Mouse (Mus musculus): Measurements from ENCODE around the gene Pdcd2l. TPM values are rescaled to one million over a fixed set of nuclear protein-coding genes. Genes with fewer than 3 reads are reported as not detected.

Gene Pdcd2l
- polyA plus RNA-seq, 1 experiment from 2014 or later, result 26.6 TPM

GRCm38 (mm10) chr7:34172251-34172650 lies 24.2 kb downstream of the Pdcd2l start:
- in situ Hi-C loops (cut with MboI; ENCODE audit: low pct_unique_long_range_greater_than_20kb), result no loop called here
- TF ChIP-seq CTCF (IDR thresholded peaks at IDR 0.05), result no peak
- POLR2A ChIA-PET, result no interaction called here
- H3K27me3 ChIP-seq, result peaks cover 14% of the 10 kb centered on the region
- DNase-seq (ENCODE audit: low read depth, low spot score) (no peak), ATAC-seq (no peak)
- CTCF ChIA-PET, result no interaction called here

- POLR2A ChIA-PET, result no interaction called here
Measured at GRCm38 (mm10) chr7:34169454-34169853, 27.0 kb downstream of the Pdcd2l start, which contains the start of gene Uba2. TSS of gene Uba2 (minus strand) at chr7:34169599.

GRCm38 (mm10) chr7:34168470-34169251 lies 27.8 kb downstream of the Pdcd2l start:
- CTCF ChIA-PET, result no interaction called here

More at GRCm38 (mm10) chr7:34169454-34169853, 27.0 kb downstream of the Pdcd2l start, which contains the start of gene Uba2:
- in situ Hi-C loops (cut with MboI; ENCODE audit: low pct_unique_long_range_greater_than_20kb), result no loop called here
- CTCF ChIA-PET, result no interaction called here
- DNase-seq (ENCODE audit: low read depth, low spot score) (no peak), ATAC-seq (no peak)
- peaks cover 12% of the 10 kb centered on the region for H3K27me3 ChIP-seq
- no peak for TF ChIP-seq CTCF (IDR thresholded peaks at IDR 0.05)

DNA sequence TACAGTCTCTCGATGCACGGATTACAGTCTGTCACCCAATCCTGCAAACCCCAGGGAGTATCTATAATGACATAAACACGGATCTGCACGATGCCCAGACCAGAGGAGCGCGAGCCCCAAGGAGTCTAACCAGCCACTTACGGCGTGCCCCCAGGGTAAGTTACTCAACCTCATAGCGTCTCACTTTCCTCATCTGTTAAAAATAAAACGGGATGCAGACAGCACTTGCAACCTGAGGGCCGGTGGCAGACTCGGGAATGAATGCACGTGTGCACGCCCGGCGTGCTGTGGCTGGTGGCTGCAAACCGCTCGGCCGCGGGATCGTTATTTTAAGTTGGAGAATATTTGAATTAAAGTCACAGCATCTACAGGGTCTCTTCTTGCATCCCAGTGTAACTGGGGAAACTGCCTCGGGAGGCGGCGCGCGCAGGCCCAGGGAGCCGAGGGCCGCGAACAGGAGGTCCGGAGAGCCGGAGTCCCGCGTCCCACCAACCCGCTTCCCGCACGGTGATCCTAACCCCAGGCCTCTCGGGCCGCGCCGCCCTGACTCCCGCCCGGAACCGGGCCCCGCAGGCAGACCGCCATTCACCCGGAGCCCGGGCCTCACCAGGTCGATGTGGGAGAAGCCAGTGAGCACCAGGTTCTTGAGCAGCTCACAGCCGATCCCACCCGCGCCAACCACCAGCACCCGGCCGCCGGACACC lies 28.5 kb downstream of the Pdcd2l start:
- CTCF ChIA-PET, result no interaction called here

More at GRCm38 (mm10) chr7:34168470-34169251, 27.8 kb downstream of the Pdcd2l start:
- H3K27me3 ChIP-seq, result peaks cover 10% of the 10 kb centered on the region
- in situ Hi-C loops (cut with MboI; ENCODE audit: low pct_unique_long_range_greater_than_20kb), result no loop called here
- TF ChIP-seq CTCF (IDR thresholded peaks at IDR 0.05), result no peak
- POLR2A ChIA-PET, result no interaction called here
- peak; percentile 88 for ATAC-seq
- peak; percentile 41 for DNase-seq (ENCODE audit: low read depth, low spot score)

GRCm38 (mm10) chr7:34166850-34167249 lies 29.6 kb downstream of the Pdcd2l start:
- in situ Hi-C loops (cut with MboI; ENCODE audit: low pct_unique_long_range_greater_than_20kb), result no loop called here
- CTCF ChIA-PET, result no interaction called here
- POLR2A ChIA-PET, result interaction anchor here (0.7 kb wide), 1 partner anchor 15 kb away, joined by 3 read pairs; no protein-coding TSS in a partner anchor
- no peak for ATAC-seq
- no peak for DNase-seq (ENCODE audit: low read depth, low spot score)
- H3K27me3 ChIP-seq, result no peaks in the 10 kb centered on the region
- peak; percentile 76 for TF ChIP-seq CTCF (IDR thresholded peaks at IDR 0.05)

More for the DNA sequence above, 28.5 kb downstream of the Pdcd2l start:
- DNase-seq (ENCODE audit: low read depth, low spot score) (peak; percentile 27), ATAC-seq (peak; percentile 70)
- no peak for TF ChIP-seq CTCF (IDR thresholded peaks at IDR 0.05)
- in situ Hi-C loops (cut with MboI; ENCODE audit: low pct_unique_long_range_greater_than_20kb), result no loop called here
- peaks cover 5% of the 10 kb centered on the region for H3K27me3 ChIP-seq
- POLR2A ChIA-PET, result interaction anchor here (0.7 kb wide), 1 partner anchor 13 kb away, joined by 3 read pairs; no protein-coding TSS in a partner anchor

DNA sequence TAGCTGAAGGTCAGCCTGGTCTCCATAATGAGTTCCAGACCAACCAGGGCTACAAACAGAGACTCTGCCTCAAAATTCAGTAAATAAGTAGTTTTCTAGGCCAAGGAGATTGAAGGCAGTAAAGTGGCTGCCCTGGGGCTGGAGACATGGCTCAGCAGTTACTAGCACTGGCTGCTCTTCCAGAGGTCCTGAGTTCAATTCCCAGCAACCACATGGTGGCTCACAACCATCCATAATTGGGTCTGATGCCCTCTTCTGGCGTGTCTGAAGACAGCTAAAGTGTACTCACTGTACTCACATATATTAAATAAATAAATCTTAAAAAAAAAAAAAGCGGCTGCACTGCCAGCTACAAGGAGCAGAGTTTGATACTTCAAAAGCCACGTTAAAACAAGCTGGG lies 30.5 kb downstream of the Pdcd2l start:
- no peak for TF ChIP-seq CTCF (IDR thresholded peaks at IDR 0.05)
- CTCF ChIA-PET, result no interaction called here
- no peak for ATAC-seq
- in situ Hi-C loops (cut with MboI; ENCODE audit: low pct_unique_long_range_greater_than_20kb), result no loop called here
- POLR2A ChIA-PET, result no interaction called here
- H3K27me3 ChIP-seq, result no peaks in the 10 kb centered on the region
- no peak for DNase-seq (ENCODE audit: low read depth, low spot score)

DNA sequence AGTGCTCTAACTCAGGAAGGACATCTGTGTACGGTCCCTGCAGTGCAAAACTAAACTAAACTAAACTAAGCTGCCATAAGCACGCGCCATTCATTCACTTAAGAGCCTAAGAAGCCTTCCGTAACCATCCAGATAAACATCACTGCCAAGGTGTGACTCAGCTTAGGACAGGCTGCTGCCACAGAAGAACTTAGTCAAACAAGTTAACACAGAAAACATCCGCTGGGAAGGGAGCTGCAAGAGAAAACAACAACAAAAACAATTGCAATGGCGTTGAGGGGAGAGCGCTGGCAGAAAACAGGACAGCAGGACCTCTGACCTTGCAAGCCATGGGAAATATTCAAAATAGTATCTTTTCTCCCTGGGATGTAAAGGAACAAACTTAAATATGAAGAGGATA lies 31.8 kb downstream of the Pdcd2l start:
- H3K27me3 ChIP-seq, result no peaks in the 10 kb centered on the region
- ChIA-PET CTCF (no interaction called here), POLR2A (interaction anchor here (0.6 kb wide), 1 partner anchor 11 kb away, joined by 4 read pairs; no protein-coding TSS in a partner anchor)
- ATAC-seq, result no peak
- in situ Hi-C loops (cut with MboI; ENCODE audit: low pct_unique_long_range_greater_than_20kb), result no loop called here
- TF ChIP-seq CTCF (IDR thresholded peaks at IDR 0.05), result no peak
- no peak for DNase-seq (ENCODE audit: low read depth, low spot score)

GRCm38 (mm10) chr7:34159167-34159566 lies 37.3 kb downstream of the Pdcd2l start:
- POLR2A ChIA-PET, result interaction anchor here (0.6 kb wide), 2 partner anchors 25 to 1005 kb away, joined by 3 read pairs; no protein-coding TSS in a partner anchor
- TF ChIP-seq CTCF (IDR thresholded peaks at IDR 0.05), result peak; percentile 49
- CTCF ChIA-PET, result no interaction called here
- DNase-seq (ENCODE audit: low read depth, low spot score) (no peak), ATAC-seq (no peak)
- in situ Hi-C loops (cut with MboI; ENCODE audit: low pct_unique_long_range_greater_than_20kb), result no loop called here
- H3K27me3 ChIP-seq, result no peaks in the 10 kb centered on the region

- no peaks in the 10 kb centered on the region for H3K27me3 ChIP-seq
- ATAC-seq, result no peak
- ChIA-PET CTCF (interaction anchor here (1.2 kb wide), 1 partner anchor 10 kb away, joined by 5 read pairs; no protein-coding TSS in a partner anchor), POLR2A (no interaction called here)
- in situ Hi-C loops (cut with MboI; ENCODE audit: low pct_unique_long_range_greater_than_20kb), result no loop called here
- DNase-seq (ENCODE audit: low read depth, low spot score), result no peak
- no peak for TF ChIP-seq CTCF (IDR thresholded peaks at IDR 0.05)
Measured at GRCm38 (mm10) chr7:34157994-34158393, 38.5 kb downstream of the Pdcd2l start.

DNA sequence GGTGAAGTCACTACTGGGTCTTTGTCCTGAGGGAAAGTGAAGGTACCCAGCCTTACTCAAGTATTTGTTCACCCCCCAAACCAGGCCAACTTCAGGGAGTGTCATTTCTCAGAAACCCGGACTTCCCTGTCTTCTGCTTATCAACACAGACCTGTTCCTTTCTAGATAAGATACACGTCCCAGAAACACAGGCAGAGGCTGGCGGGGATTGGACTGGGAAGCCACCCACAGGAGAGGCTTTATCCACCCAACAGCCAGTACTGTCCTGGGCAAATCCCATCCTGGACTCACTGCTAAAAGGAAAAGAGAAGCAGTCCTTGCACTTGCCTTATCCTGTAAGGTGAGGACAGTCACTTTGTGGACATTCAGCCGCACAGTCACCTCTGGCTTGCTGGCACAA lies 49.3 kb downstream of the Pdcd2l start:
- no peaks in the 10 kb centered on the region for H3K27me3 ChIP-seq
- ATAC-seq (no peak), DNase-seq (ENCODE audit: low read depth, low spot score) (no peak)
- ChIA-PET POLR2A (no interaction called here), CTCF (no interaction called here)
- in situ Hi-C loops (cut with MboI; ENCODE audit: low pct_unique_long_range_greater_than_20kb), result no loop called here
- TF ChIP-seq CTCF (IDR thresholded peaks at IDR 0.05), result no peak

DNA sequence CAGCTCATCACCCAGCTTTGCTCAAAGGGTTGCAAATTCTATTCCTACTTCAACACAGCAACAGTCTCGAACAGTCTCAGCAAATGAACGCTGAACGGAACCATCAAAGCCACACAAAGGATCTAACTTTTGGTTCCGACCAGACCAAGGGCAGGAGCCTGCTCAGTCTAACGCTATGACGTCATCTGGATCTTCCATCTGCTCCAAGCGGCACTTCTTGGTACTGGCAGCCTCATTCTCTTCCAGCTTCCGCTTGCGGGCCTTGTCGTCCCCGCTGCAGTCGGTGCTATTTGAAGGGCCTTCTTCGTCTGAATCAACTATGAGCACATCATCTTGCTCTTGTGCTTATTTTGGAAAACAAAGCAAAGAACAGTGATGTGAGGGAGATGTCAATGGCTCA lies 55.3 kb downstream of the Pdcd2l start:
- TF ChIP-seq CTCF (IDR thresholded peaks at IDR 0.05), result no peak
- in situ Hi-C loops (cut with MboI; ENCODE audit: low pct_unique_long_range_greater_than_20kb), result no loop called here
- ChIA-PET CTCF (interaction anchor here (1.2 to 1.5 kb wide), 2 partner anchors 11 to 33 kb away, joined by 3 to 5 read pairs; no protein-coding TSS in a partner anchor), POLR2A (interaction anchor here (1.0 kb wide), 1 partner anchor 9 kb away, joined by 3 read pairs; no protein-coding TSS in a partner anchor)
- DNase-seq (ENCODE audit: low read depth, low spot score) (no peak), ATAC-seq (no peak)
- H3K27me3 ChIP-seq, result no peaks in the 10 kb centered on the region
